Mouse (Mus musculus): Measurements from ENCODE around the gene Cops2.

- TF ChIP-seq POLR2A (IDR thresholded peaks at IDR 0.05; ENCODE audit: borderline replicate concordance, extremely low read depth, insufficient read depth, insufficient read length, poor library complexity, severe bottlenecking) = no peak
- TF ChIP-seq CTCF (IDR thresholded peaks at IDR 0.05; ENCODE audit: borderline replicate concordance, extremely low read depth, insufficient read depth, insufficient read length) = no peak
Observed at GRCm38 (mm10) chr2:125895099-125895498, 36.2 kb upstream of the Cops2 start.

Data from brain, embryonic 14.5 days (tissue).